Mouse (Mus musculus) liver, embryonic 14.5 days (tissue): Measurements from ENCODE around the gene Cytl1. TPM values are rescaled to one million over a fixed set of nuclear protein-coding genes. Genes with fewer than 3 reads are reported as not detected.
A peak's percentile ranks its signal among the peaks of the same experiment; 100 is the strongest.

Experiments used
- ATAC-seq: fragments of 200-750 bp; cut with Nextera tagmentation; 2 replicates; pipeline ENCODE4 v1.8.0; 2017; ENCODE audit warnings: moderate number of reproducible peaks, mild to moderate bottlenecking, moderate library complexity; ENCODE audit not compliant: insufficient read depth
- DNase-seq, 3 experiments: peaks; one replicate each; pipeline ENCODE4 v3.0.0-alpha.2; 2012 to 2013; ENCODE audit warnings: low read depth in 3 of 3, low spot score in 3 of 3
- H3K27ac ChIP-seq: fragments of 300-500 bp; sonication (generic); 2 replicates; pipeline ENCODE4 v1.5.1; 2014; ENCODE audit warnings: moderate library complexity, mild to moderate bottlenecking, control low read depth, inconsistent platforms
- H3K27me3 ChIP-seq: fragments of 300-500 bp; sonication (generic); 2 replicates; pipeline ENCODE4 v1.6.1; 2014; ENCODE audit warnings: mild to moderate bottlenecking, low read length, moderate library complexity; ENCODE audit not compliant: control insufficient read depth, insufficient read depth
- H3K36me3 ChIP-seq: fragments of 300-500 bp; sonication (generic); replicated peaks from 2 replicates; pipeline ENCODE4 v1.6.1; 2014; ENCODE audit warnings: low read depth; ENCODE audit not compliant: control insufficient read depth, insufficient read depth
- H3K4me1 ChIP-seq, 2 experiments: fragments of 200-500 bp in 1 of 2; fragments of 300-500 bp in 1 of 2; sonication (generic) in 1 of 2; replicated peaks; 2 replicates each; pipeline ENCODE4 v1.6.1; 2012 to 2014; ENCODE audit warnings: antibody characterized with exemption in 1 of 2, inconsistent platforms in 1 of 2, low read length in 1 of 2; ENCODE audit not compliant: control insufficient read depth in 2 of 2, insufficient read depth in 2 of 2
- H3K4me2 ChIP-seq: fragments of 300-500 bp; sonication (generic); 2 replicates; pipeline ENCODE4 v1.6.1; 2014; ENCODE audit warnings: low read depth, mild to moderate bottlenecking, control low read depth, moderate library complexity
- H3K4me3 ChIP-seq, 2 experiments: fragments of 200-500 bp in 1 of 2; fragments of 300-500 bp in 1 of 2; sonication (generic) in 1 of 2; 2 replicates each; pipeline ENCODE4 v1.5.1; 2012 to 2014; ENCODE audit warnings: low read depth in 2 of 2, low read length in 2 of 2, mild to moderate bottlenecking in 2 of 2, control low read depth in 1 of 2, inconsistent platforms in 1 of 2, moderate library complexity in 1 of 2; ENCODE audit not compliant: insufficient read depth in 1 of 2
- H3K9ac ChIP-seq: fragments of 300-500 bp; sonication (generic); replicated peaks from 2 replicates; pipeline ENCODE4 v1.6.1; 2014; ENCODE audit warnings: mild to moderate bottlenecking, control low read depth, moderate library complexity
- H3K9me3 ChIP-seq: fragments of 300-500 bp; sonication (generic); 2 replicates; pipeline ENCODE4 v1.6.1; 2016; ENCODE audit warnings: low read length, mixed read lengths; ENCODE audit not compliant: control insufficient read depth
- CTCF ChIP-seq: IDR thresholded peaks from 2 replicates; pipeline ENCODE4 v1.5.1; 2016; ENCODE audit warnings: antibody characterized with exemption, low read depth, control low read depth
- EP300 ChIP-seq: IDR thresholded peaks from 2 replicates; pipeline ENCODE4 v1.6.1; 2016; ENCODE audit warnings: antibody characterized with exemption, low read depth
- WGBS: fragments of 180-500 bp; shearing (Covaris S2); extraction: QIAGEN DNeasy Blood & Tissue Kit; methylation state at CpG from one replicate; pipeline ENCODE4 v1.1.7; 2014; ENCODE audit not compliant: insufficient replicate concordance; 5-methylcytosine and 5-hydroxymethylcytosine counted together
- polyA plus RNA-seq, 2 experiments: library from polyadenylated mRNA; depleted of rRNA in 1 of 2; stranded (reverse) in 1 of 2; unstranded in 1 of 2; fragments of >200 nt; fragmentation: Nextera tagmentation in 1 of 2; extraction: Ambion mirVana in 1 of 2; gene quantifications; 2 replicates each; pipeline versions ENCODE4 v1.2.1 to v1.2.3; 2012 to 2014

The Cytl1 gene
- polyA plus RNA-seq, 2 experiments: 0.15 TPM; not detected in 1

- H3K36me3 ChIP-seq: no peaks in the 10 kb centered on the region
- no peaks in the 10 kb centered on the region for H3K4me1 ChIP-seq
- no peaks in the 10 kb centered on the region for H3K9me3 ChIP-seq
- H3K4me3 ChIP-seq: no peak overlapping the region
- WGBS: 23% methylated on average over 6 of the region's 6 CpGs
- H3K27ac ChIP-seq: no peak overlapping the region
- DNase-seq: no peak
- H3K9ac ChIP-seq: no peak overlapping the region
- ATAC-seq: no peak
- TF ChIP-seq EP300 (no peak), CTCF (no peak)
- H3K27me3 ChIP-seq: peaks cover 7% of the 10 kb centered on the region
- no peak overlapping the region for H3K4me2 ChIP-seq
These were observed 14.6 kb upstream of the Cytl1 start for GRCm38 (mm10) chr5:37720670-37721069.

DNA sequence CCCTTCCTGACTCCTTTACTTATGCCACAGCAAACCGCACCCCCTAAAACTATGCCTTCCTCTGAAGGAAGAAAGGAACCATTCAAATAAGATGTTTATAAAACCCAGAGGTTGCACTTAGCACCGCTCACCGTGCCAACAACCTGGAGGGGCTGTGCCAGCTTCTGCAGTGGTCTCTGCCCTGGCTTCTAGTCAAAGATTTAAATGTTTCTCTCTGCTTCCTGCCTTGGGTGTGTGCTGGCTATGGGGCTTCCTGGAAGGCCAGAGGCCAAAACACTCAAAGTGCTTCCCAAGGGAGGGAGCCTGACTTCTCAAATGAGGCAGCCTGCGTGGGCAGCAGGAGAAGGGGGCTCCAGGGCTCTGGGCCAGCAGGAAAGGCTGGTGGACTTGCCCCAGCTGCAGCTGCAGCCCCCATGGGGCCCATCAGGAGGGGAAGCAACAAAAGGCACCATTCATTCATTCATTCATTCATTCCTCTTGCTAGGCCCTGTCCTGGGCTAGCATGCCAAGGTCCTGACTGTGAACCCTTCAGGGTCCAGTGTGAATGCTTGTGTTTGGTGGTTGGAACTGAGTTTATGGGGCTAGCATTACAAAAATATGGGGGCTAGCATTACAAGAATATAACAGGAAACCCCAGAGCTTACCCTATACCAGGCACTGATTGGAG is 10.0 kb upstream of the Cytl1 start:
- no peak for TF ChIP-seq CTCF
- TF ChIP-seq EP300: no peak
- Histone ChIP-seq H3K36me3 (no peaks in the 10 kb centered on the region), H3K4me1 (no peaks in the 10 kb centered on the region), H3K4me3 (no peak overlapping the region), H3K27ac (no peak overlapping the region), H3K9ac (no peak overlapping the region), H3K27me3 (no peaks in the 10 kb centered on the region), H3K4me2 (no peak overlapping the region), H3K9me3 (no peaks in the 10 kb centered on the region)
- ATAC-seq (no peak), DNase-seq (no peak)
- 59% methylated on average over 4 of the region's 4 CpGs for WGBS

- Histone ChIP-seq H3K9me3 (no peaks in the 10 kb centered on the region), H3K4me2 (no peak overlapping the region), H3K27me3 (no peaks in the 10 kb centered on the region), H3K36me3 (no peaks in the 10 kb centered on the region), H3K4me3 (no peak overlapping the region), H3K27ac (no peak overlapping the region), H3K4me1 (no peaks in the 10 kb centered on the region), H3K9ac (no peak overlapping the region)
- ATAC-seq (no peak), DNase-seq (no peak)
- 59% methylated on average over 2 of the region's 2 CpGs for WGBS
- no peak for TF ChIP-seq EP300
- TF ChIP-seq CTCF: no peak
These were observed 4.5 kb upstream of the Cytl1 start for GRCm38 (mm10) chr5:37730781-37731180.

DNA sequence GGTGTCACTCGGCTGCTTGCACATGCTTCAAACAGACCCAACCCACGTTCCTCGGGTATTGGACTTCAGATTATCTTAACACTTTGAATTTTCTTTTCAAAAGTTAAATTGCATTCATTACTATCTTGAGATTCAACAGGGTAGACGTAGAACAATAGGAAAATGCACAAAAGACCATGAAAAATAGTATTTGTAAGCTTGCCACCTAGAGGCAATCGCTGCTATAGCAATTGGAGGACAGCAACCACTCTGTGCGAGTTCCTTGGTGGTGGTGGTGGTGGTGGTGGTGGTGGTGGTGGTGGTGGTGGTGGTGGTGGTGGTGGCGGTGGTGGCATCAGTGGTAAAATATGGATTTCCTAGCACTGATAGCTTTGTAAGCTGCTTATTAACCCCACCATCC is 894 bp downstream of the Cytl1 start:
- DNase-seq: no peak
- no peak for ATAC-seq
- H3K36me3 ChIP-seq: no peaks in the 10 kb centered on the region
- WGBS: 37% methylated on average over 7 of the region's 7 CpGs
- TF ChIP-seq CTCF (0 out of 2 replicates have a peak, but pooled peaks have one; percentile 8), EP300 (no peak)
- H3K27ac ChIP-seq: no peak overlapping the region
- no peak overlapping the region for H3K9ac ChIP-seq
- H3K27me3 ChIP-seq: no peaks in the 10 kb centered on the region
- no peak overlapping the region for H3K4me2 ChIP-seq
- no peaks in the 10 kb centered on the region for H3K4me1 ChIP-seq
- no peaks in the 10 kb centered on the region for H3K9me3 ChIP-seq
- H3K4me3 ChIP-seq: no peak overlapping the region

DNA sequence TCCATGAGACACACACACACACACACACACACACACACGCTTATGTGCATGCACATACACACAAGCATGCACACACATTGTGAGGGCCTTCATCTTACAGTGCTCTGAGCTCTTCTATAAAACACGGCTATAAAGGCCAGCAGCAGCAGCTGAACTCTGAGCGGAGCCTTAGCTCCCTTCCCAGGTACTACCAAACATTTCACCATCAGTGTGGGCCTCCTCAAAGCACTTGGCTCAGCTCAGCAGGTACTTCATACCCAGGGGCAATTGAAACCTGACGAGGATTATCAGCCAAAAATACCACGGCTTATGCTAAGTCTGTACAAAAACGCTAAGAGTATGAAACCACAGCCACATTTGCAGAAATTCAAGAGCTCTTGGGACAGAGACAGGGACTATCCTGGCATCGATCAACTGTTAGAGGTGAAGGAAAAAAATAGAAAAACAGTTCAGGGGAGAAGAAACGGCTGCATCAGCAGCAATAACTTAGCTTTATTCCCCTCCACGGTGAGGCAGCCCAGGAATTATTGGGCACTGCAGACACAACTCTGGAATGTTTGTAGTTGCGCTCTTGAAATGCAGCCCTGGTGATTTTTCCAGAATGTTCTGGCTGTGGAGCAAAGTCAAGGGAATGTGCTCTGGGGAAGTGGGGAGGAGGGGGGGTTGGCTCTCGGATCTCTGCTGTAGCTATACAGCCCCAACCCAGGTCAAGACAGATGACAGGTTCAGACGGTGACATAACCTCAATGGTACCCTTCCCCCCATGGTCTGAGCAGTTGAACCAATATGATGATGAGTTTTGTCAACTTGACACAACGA is 8.8 kb downstream of the Cytl1 start:
- WGBS: 55% methylated on average over 13 of the region's 13 CpGs

More for the DNA sequence above, 8.8 kb downstream of the Cytl1 start:
- Histone ChIP-seq H3K4me2 (no peak overlapping the region), H3K27me3 (no peaks in the 10 kb centered on the region), H3K9me3 (no peaks in the 10 kb centered on the region), H3K9ac (no peak overlapping the region), H3K4me1 (no peaks in the 10 kb centered on the region), H3K27ac (no peak overlapping the region), H3K36me3 (no peaks in the 10 kb centered on the region), H3K4me3 (no peak overlapping the region)
- TF ChIP-seq EP300 (no peak), CTCF (no peak)
- ATAC-seq: no peak
- no peak for DNase-seq
